Mouse (Mus musculus) heart, postnatal 0 days (tissue): ENCODE measurements at regions not wholly inside any gene's neighbourhood (a gene's known extent, or its start where the extent isn't known, plus 50 kb on each side); places are given as distances from the start of the nearest gene placed in this dataset.
A peak's percentile ranks its signal among the peaks of the same experiment; 100 is the strongest.

Experiments
- ATAC-seq: fragments of 200-750 bp; cut with Nextera tagmentation; 2 replicates; pipeline ENCODE4 v1.8.0; 2017; ENCODE audit warnings: low read depth, moderate number of reproducible peaks, moderate library complexity; ENCODE audit not compliant: insufficient read depth
- DNase-seq: peaks from one replicate; pipeline ENCODE4 v3.0.0-alpha.2; 2016; ENCODE audit warnings: low spot score
- H3K27ac ChIP-seq: fragments of 300-500 bp; sonication (generic); 2 replicates; pipeline ENCODE4 v1.5.1; 2014; ENCODE audit warnings: low read depth, mild to moderate bottlenecking
- H3K27me3 ChIP-seq: fragments of 300-500 bp; sonication (generic); 2 replicates; pipeline ENCODE4 v1.6.1; 2014; ENCODE audit warnings: low read length, mixed read lengths; ENCODE audit not compliant: control insufficient read depth, insufficient read depth
- H3K36me3 ChIP-seq: fragments of 300-500 bp; sonication (generic); replicated peaks from 2 replicates; pipeline ENCODE4 v1.6.1; 2014; ENCODE audit warnings: low read length, mixed read lengths; ENCODE audit not compliant: control insufficient read depth, insufficient read depth
- H3K4me1 ChIP-seq: fragments of 300-500 bp; sonication (generic); 2 replicates; pipeline ENCODE4 v1.6.1; 2014; ENCODE audit warnings: antibody characterized with exemption; ENCODE audit not compliant: control insufficient read depth, insufficient read depth
- H3K4me2 ChIP-seq: fragments of 300-500 bp; sonication (generic); 2 replicates; pipeline ENCODE4 v1.6.1; 2014; ENCODE audit warnings: low read depth, mild to moderate bottlenecking, low read length, moderate library complexity
- H3K4me3 ChIP-seq: fragments of 300-500 bp; sonication (generic); 2 replicates; pipeline ENCODE4 v1.5.1; 2014; ENCODE audit warnings: low read depth, low read length
- H3K9ac ChIP-seq: fragments of 300-500 bp; sonication (generic); replicated peaks from 2 replicates; pipeline ENCODE4 v1.6.1; 2014; ENCODE audit warnings: low read depth, low read length, mixed read lengths
- H3K9me3 ChIP-seq: fragments of 300-500 bp; sonication (generic); replicated peaks from 2 replicates; pipeline ENCODE4 v1.6.1; 2016; ENCODE audit warnings: low read length; ENCODE audit not compliant: control insufficient read depth
- CTCF ChIP-seq: IDR thresholded peaks from 2 replicates; pipeline ENCODE4 v1.5.1; 2016; ENCODE audit warnings: antibody characterized with exemption, control low read depth, low read depth
- EP300 ChIP-seq: IDR thresholded peaks from 2 replicates; pipeline ENCODE4 v1.6.1; 2016; ENCODE audit warnings: antibody characterized with exemption, low read depth
- WGBS: fragments of 180-500 bp; shearing (Covaris S2); extraction: QIAGEN DNeasy Blood & Tissue Kit; methylation state at CpG from one replicate; pipeline ENCODE4 v1.1.7; 2014; 5-methylcytosine and 5-hydroxymethylcytosine counted together

DNA sequence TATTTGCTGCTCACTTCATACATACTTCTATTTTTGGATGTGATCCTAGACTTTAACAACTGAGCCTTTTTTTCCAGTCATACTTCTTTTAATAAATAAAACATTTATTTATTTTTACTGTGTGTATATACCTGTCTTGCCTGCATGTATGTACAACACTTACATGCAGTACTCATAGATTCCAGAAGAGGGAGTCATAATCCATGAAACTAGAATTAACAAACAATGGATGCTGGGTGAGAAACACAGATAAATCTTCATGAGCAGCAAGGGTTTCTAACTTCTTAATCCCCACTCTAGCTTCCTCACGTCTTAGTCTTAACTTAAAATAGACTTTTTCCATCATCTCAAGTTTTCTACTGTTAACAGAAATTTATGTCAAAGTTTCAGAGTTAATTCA, 1253.7 kb upstream of the Nr2f1 start:
- peak; percentile 23; the same call in 1 of the 2 replicates for TF ChIP-seq CTCF
- TF ChIP-seq EP300, result no peak
- Histone ChIP-seq H3K36me3 (no peaks in the 10 kb centered on the region), H3K4me1 (no peaks in the 10 kb centered on the region), H3K4me2 (no peak overlapping the region), H3K9ac (no peak overlapping the region), H3K4me3 (no peak overlapping the region), H3K27me3 (no peaks in the 10 kb centered on the region), H3K27ac (no peak overlapping the region), H3K9me3 (no peaks in the 10 kb centered on the region)
- WGBS, result 60% methylated on average over 1 of the region's 1 CpGs
- no peak for DNase-seq
- no peak for ATAC-seq

GRCm38 (mm10) chr13:79443113-79443512, 1243.6 kb upstream of the Nr2f1 start:
- H3K4me1 ChIP-seq, result no peaks in the 10 kb centered on the region
- no peak overlapping the region for H3K27ac ChIP-seq
- H3K27me3 ChIP-seq, result no peaks in the 10 kb centered on the region
- no peaks in the 10 kb centered on the region for H3K36me3 ChIP-seq
- no peak overlapping the region for H3K4me2 ChIP-seq
- H3K4me3 ChIP-seq, result no peak overlapping the region
- no peak for TF ChIP-seq EP300
- 59% methylated on average over 3 of the region's 3 CpGs for WGBS
- ATAC-seq (no peak), DNase-seq (no peak)
- H3K9ac ChIP-seq, result no peak overlapping the region
- 0 out of 2 replicates have a peak, but pooled peaks cover 3% of the 10 kb centered on the region for H3K9me3 ChIP-seq

DNA sequence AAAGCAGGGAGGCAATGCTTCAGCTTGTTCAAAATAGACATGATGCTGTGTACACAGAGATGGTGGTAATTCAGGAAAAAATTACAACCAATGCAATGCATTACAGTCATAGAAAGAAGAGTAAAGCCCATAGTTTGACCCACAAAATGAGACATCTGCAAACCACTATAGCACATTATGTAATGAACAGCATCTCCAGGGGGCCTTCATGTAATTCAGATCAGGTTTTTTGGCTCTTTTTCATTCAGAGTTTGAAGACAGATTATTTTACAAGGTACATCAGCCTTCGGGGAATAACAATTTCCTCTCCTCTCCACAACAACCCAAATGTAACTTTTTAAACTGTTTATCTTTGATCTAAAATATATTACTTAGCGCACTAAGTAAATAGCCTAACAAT, 1243.1 kb upstream of the Nr2f1 start:
- H3K4me3 ChIP-seq, result no peak overlapping the region
- no peak for TF ChIP-seq CTCF
- no peak for TF ChIP-seq EP300
- 0 out of 2 replicates have a peak, but pooled peaks cover 3% of the 10 kb centered on the region for H3K9me3 ChIP-seq
- no peak for DNase-seq
- 71% methylated on average over 2 of the region's 2 CpGs for WGBS
- H3K36me3 ChIP-seq, result no peaks in the 10 kb centered on the region
- ATAC-seq, result no peak
- H3K9ac ChIP-seq, result no peak overlapping the region
- no peaks in the 10 kb centered on the region for H3K4me1 ChIP-seq
- H3K4me2 ChIP-seq, result no peak overlapping the region
- no peak overlapping the region for H3K27ac ChIP-seq
- no peaks in the 10 kb centered on the region for H3K27me3 ChIP-seq

DNA sequence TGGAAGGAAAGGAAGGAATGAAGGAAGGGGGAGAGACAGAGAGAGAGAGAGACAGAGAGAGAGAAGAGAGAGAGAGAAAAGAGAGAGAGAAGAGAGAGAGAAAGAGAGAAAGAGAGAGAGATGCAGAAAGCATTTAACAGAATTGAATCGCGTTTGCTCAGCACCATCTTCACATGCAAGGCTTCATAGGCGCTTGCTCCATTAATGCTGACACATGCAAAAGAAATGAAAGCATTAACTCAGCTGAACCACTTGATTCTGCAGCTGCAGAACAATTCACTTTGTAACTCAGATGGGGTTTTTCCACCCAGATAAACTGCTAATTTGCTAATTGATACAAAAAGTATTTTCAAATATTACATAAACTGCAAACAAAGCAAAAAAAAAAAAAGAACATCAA, 1231.9 kb upstream of the Nr2f1 start:
- Histone ChIP-seq H3K9me3 (no peaks in the 10 kb centered on the region), H3K4me2 (no peak overlapping the region), H3K9ac (no peak overlapping the region), H3K4me1 (no peaks in the 10 kb centered on the region), H3K27ac (no peak overlapping the region), H3K4me3 (no peak overlapping the region), H3K27me3 (no peaks in the 10 kb centered on the region), H3K36me3 (no peaks in the 10 kb centered on the region)
- ATAC-seq (no peak), DNase-seq (no peak)
- TF ChIP-seq CTCF (no peak), EP300 (no peak)
- 34% methylated on average over 3 of the region's 3 CpGs for WGBS

DNA sequence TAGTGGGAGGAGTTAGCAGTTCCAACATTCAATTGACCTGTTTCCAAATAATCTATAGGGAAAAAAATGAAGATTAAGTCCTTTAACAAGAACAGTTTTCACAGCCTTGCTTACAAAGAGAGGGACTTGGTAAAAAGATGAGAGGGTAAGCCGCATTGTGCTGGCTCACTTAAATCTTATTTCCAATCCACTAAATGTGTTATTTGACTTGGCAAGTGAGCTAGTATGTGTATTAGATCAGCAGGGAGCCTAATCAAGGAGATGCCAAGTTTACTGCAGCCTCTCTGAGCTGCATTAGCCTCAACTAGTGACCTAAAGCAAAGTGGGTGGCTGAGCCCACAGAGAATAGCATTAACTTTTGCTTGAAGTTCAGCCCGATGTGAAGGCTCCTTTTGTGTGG, 1231.4 kb upstream of the Nr2f1 start:
- no peak overlapping the region for H3K4me3 ChIP-seq
- no peaks in the 10 kb centered on the region for H3K36me3 ChIP-seq
- ATAC-seq (no peak), DNase-seq (no peak)
- no peaks in the 10 kb centered on the region for H3K9me3 ChIP-seq
- no peaks in the 10 kb centered on the region for H3K27me3 ChIP-seq
- H3K27ac ChIP-seq, result no peak overlapping the region
- WGBS, result 23% methylated on average over 2 of the region's 2 CpGs
- no peak overlapping the region for H3K4me2 ChIP-seq
- H3K9ac ChIP-seq, result no peak overlapping the region
- no peaks in the 10 kb centered on the region for H3K4me1 ChIP-seq
- TF ChIP-seq EP300, result no peak

DNA sequence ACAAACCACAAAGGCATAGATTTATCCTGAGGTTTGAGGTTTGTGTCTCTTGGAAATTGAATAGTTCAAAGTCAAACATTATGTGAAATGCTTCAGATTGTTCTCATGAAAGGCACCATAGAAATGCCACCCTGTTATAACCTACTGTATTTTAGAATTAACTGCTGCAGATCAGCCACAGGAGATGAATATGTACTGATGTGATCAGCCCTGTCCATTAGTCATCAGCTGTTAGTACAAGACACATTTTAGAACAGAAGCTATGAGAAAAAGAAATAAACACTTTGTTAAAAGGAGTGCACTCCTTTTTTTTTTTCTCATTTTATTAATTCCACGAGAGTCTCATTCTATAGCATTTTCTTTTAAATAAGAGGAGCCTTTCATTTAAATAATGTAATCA, 1231.0 kb upstream of the Nr2f1 start:
- Histone ChIP-seq H3K4me1 (no peaks in the 10 kb centered on the region), H3K9me3 (no peaks in the 10 kb centered on the region), H3K27ac (no peak overlapping the region), H3K4me2 (no peak overlapping the region), H3K36me3 (no peaks in the 10 kb centered on the region), H3K9ac (no peak overlapping the region), H3K27me3 (no peaks in the 10 kb centered on the region), H3K4me3 (no peak overlapping the region)
- no peak for DNase-seq
- TF ChIP-seq EP300 (no peak), CTCF (no peak)
- WGBS, result 40% methylated on average over 1 of the region's 1 CpGs
- no peak for ATAC-seq
